Mouse (Mus musculus): Measurements from ENCODE around the gene Trim14. TPM values are rescaled to one million over a fixed set of nuclear protein-coding genes. Genes with fewer than 3 reads are reported as not detected.

Trim14 gene
- total and polyA plus RNA-seq, 2 experiments from 2014 or later = 0.46 to 10.9 TPM

- Histone ChIP-seq H3K4me2 (ENCODE audit: low read depth, low read length) (no peak overlapping the region), H3K9me3 (replicated peaks; ENCODE audit: control insufficient read depth, low read length) (peaks cover 3% of the 10 kb centered on the region; the same call in 1 of the 2 replicates), H3K4me3 (ENCODE audit: low read depth, low read length) (no peak overlapping the region), H3K27ac (ENCODE audit: low read depth) (no peak overlapping the region), H3K9ac (replicated peaks; ENCODE audit: low read depth, low read length) (no peak overlapping the region), H3K36me3 (replicated peaks; ENCODE audit: control insufficient read depth, insufficient read depth, low read length) (no peaks in the 10 kb centered on the region), H3K27me3 (ENCODE audit: control insufficient read depth, insufficient read depth, low read length) (peaks cover 9% of the 10 kb centered on the region; the same call in 1 of the 2 replicates), H3K4me1 (ENCODE audit: control insufficient read depth, insufficient read depth) (peaks cover 11% of the 10 kb centered on the region)
- no peak for TF ChIP-seq EP300 (IDR thresholded peaks at IDR 0.05; ENCODE audit: low read depth)
- TF ChIP-seq CTCF (IDR thresholded peaks at IDR 0.05; ENCODE audit: low read depth) = no peak
- 87% methylated on average over 4 of the region's 4 CpGs for WGBS
- DNase-seq (ENCODE audit: low spot score) = no peak
- ATAC-seq (ENCODE audit: insufficient read depth, low read depth) = no peak
Measured at GRCm38 (mm10) chr4:46523324-46523723, 12.6 kb downstream of the Trim14 start.

GRCm38 (mm10) chr4:46521457-46521856 lies 14.5 kb downstream of the Trim14 start:
- Histone ChIP-seq H3K36me3 (replicated peaks; ENCODE audit: control insufficient read depth, insufficient read depth, low read length) (no peaks in the 10 kb centered on the region), H3K4me1 (ENCODE audit: control insufficient read depth, insufficient read depth) (peaks cover 6% of the 10 kb centered on the region), H3K4me2 (ENCODE audit: low read depth, low read length) (no peak overlapping the region), H3K4me3 (ENCODE audit: low read depth, low read length) (no peak overlapping the region), H3K9ac (replicated peaks; ENCODE audit: low read depth, low read length) (no peak overlapping the region), H3K27me3 (ENCODE audit: control insufficient read depth, insufficient read depth, low read length) (peaks cover 9% of the 10 kb centered on the region; the same call in 1 of the 2 replicates), H3K9me3 (replicated peaks; ENCODE audit: control insufficient read depth, low read length) (peaks cover 3% of the 10 kb centered on the region; the same call in 1 of the 2 replicates), H3K27ac (ENCODE audit: low read depth) (no peak overlapping the region)
- no peak for DNase-seq (ENCODE audit: low spot score)
- no peak for ATAC-seq (ENCODE audit: insufficient read depth, low read depth)
- WGBS = 25% methylated on average over 10 of the region's 10 CpGs
- TF ChIP-seq EP300 (IDR thresholded peaks at IDR 0.05; ENCODE audit: low read depth) (no peak), CTCF (IDR thresholded peaks at IDR 0.05; ENCODE audit: low read depth) (no peak)

GRCm38 (mm10) chr4:46520491-46520890 lies 15.4 kb downstream of the Trim14 start:
- H3K27me3 ChIP-seq (ENCODE audit: control insufficient read depth, insufficient read depth, low read length) = peaks cover 9% of the 10 kb centered on the region; the same call in 1 of the 2 replicates
- peaks cover 3% of the 10 kb centered on the region; the same call in 1 of the 2 replicates for H3K9me3 ChIP-seq (replicated peaks; ENCODE audit: control insufficient read depth, low read length)
- peak; percentile 96 for ATAC-seq (ENCODE audit: insufficient read depth, low read depth)
- H3K4me1 ChIP-seq (ENCODE audit: control insufficient read depth, insufficient read depth) = peaks cover 6% of the 10 kb centered on the region
- no peak overlapping the region for H3K27ac ChIP-seq (ENCODE audit: low read depth)
- H3K36me3 ChIP-seq (replicated peaks; ENCODE audit: control insufficient read depth, insufficient read depth, low read length) = no peaks in the 10 kb centered on the region
- H3K9ac ChIP-seq (replicated peaks; ENCODE audit: low read depth, low read length) = no peak overlapping the region
- WGBS = 48% methylated on average over 2 of the region's 2 CpGs
- H3K4me3 ChIP-seq (ENCODE audit: low read depth, low read length) = no peak overlapping the region
- no peak for TF ChIP-seq CTCF (IDR thresholded peaks at IDR 0.05; ENCODE audit: low read depth)
- TF ChIP-seq EP300 (IDR thresholded peaks at IDR 0.05; ENCODE audit: low read depth) = no peak
- peak overlapping the region; percentile 14; the same call in 1 of the 2 replicates for H3K4me2 ChIP-seq (ENCODE audit: low read depth, low read length)
- DNase-seq (ENCODE audit: low spot score) = peak; percentile 77

GRCm38 (mm10) chr4:46507736-46508460 lies 28.0 kb downstream of the Trim14 start:
- H3K9me3 ChIP-seq (replicated peaks; ENCODE audit: control insufficient read depth, low read length) = no peaks in the 10 kb centered on the region
- no peak overlapping the region; the same call in 1 of the 2 replicates for H3K27ac ChIP-seq (ENCODE audit: low read depth)
- TF ChIP-seq EP300 (IDR thresholded peaks at IDR 0.05; ENCODE audit: low read depth) = no peak
- TF ChIP-seq CTCF (IDR thresholded peaks at IDR 0.05; ENCODE audit: low read depth) = peak; percentile 80
- 10% methylated on average over 16 of the region's 16 CpGs for WGBS
- ATAC-seq (ENCODE audit: insufficient read depth, low read depth) (peak; percentile 34; the same call in 1 of the 2 replicates), DNase-seq (ENCODE audit: low spot score) (peak; percentile 73)
- H3K27me3 ChIP-seq (ENCODE audit: control insufficient read depth, insufficient read depth, low read length) = no peaks in the 10 kb centered on the region
- H3K4me3 ChIP-seq (ENCODE audit: low read depth, low read length) = peak overlapping the region; percentile 60
- 0 out of 2 replicates have a peak, but pooled peaks cover 7% of the 10 kb centered on the region for H3K4me1 ChIP-seq (ENCODE audit: control insufficient read depth, insufficient read depth)
- H3K4me2 ChIP-seq (ENCODE audit: low read depth, low read length) = peak overlapping the region; percentile 96
- H3K9ac ChIP-seq (replicated peaks; ENCODE audit: low read depth, low read length) = no peak overlapping the region
- peaks cover 17% of the 10 kb centered on the region for H3K36me3 ChIP-seq (replicated peaks; ENCODE audit: control insufficient read depth, insufficient read depth, low read length)

- peak; percentile 96 for DNase-seq (ENCODE audit: low spot score)
- 1% methylated on average over 88 of the region's 94 CpGs for WGBS
- peak overlapping the region; percentile 96 for H3K4me2 ChIP-seq (ENCODE audit: low read depth, low read length)
- H3K9me3 ChIP-seq (replicated peaks; ENCODE audit: control insufficient read depth, low read length) = no peaks in the 10 kb centered on the region
- H3K9ac ChIP-seq (replicated peaks; ENCODE audit: low read depth, low read length) = peak overlapping the region; percentile 56
- H3K4me1 ChIP-seq (ENCODE audit: control insufficient read depth, insufficient read depth) = 0 out of 2 replicates have a peak, but pooled peaks cover 7% of the 10 kb centered on the region
- peak overlapping the region; percentile 60 for H3K4me3 ChIP-seq (ENCODE audit: low read depth, low read length)
- H3K27ac ChIP-seq (ENCODE audit: low read depth) = peak overlapping the region; percentile 34; the same call in 1 of the 2 replicates
- ATAC-seq (ENCODE audit: insufficient read depth, low read depth) = peak; percentile 98
- H3K36me3 ChIP-seq (replicated peaks; ENCODE audit: control insufficient read depth, insufficient read depth, low read length) = peaks cover 24% of the 10 kb centered on the region
- no peaks in the 10 kb centered on the region for H3K27me3 ChIP-seq (ENCODE audit: control insufficient read depth, insufficient read depth, low read length)
- no peak for TF ChIP-seq EP300 (IDR thresholded peaks at IDR 0.05; ENCODE audit: low read depth)
Measured at GRCm38 (mm10) chr4:46506801-46507610, 28.9 kb downstream of the Trim14 start.
